Mouse (Mus musculus) midbrain, embryonic 12.5 days (tissue): ENCODE data around the gene Plau. TPM values are rescaled to one million over a fixed set of nuclear protein-coding genes. Genes with fewer than 3 reads are reported as not detected.

Experiments used
- ATAC-seq: fragments of 200-750 bp; cut with Nextera tagmentation; 2 replicates; pipeline ENCODE4 v1.8.0; 2017; ENCODE audit warnings: low read depth, moderate TSS enrichment, moderate library complexity; ENCODE audit not compliant: low FRiP score
- H3K27ac ChIP-seq: fragments of 300-500 bp; sonication (generic); replicated peaks from 2 replicates; pipeline ENCODE4 v1.5.1; 2016; ENCODE audit warnings: mild to moderate bottlenecking
- H3K27me3 ChIP-seq: fragments of 300-500 bp; sonication (generic); 2 replicates; pipeline ENCODE4 v1.6.1; 2016; ENCODE audit warnings: mild to moderate bottlenecking
- H3K36me3 ChIP-seq: fragments of 300-500 bp; sonication (generic); 2 replicates; pipeline ENCODE4 v1.6.1; 2016
- H3K4me1 ChIP-seq: fragments of 300-500 bp; sonication (generic); 2 replicates; pipeline ENCODE4 v1.6.1; 2016
- H3K4me2 ChIP-seq: fragments of 300-500 bp; sonication (generic); replicated peaks from 2 replicates; pipeline ENCODE4 v1.6.1; 2016; ENCODE audit warnings: mild to moderate bottlenecking, moderate library complexity
- H3K4me3 ChIP-seq: fragments of 300-500 bp; sonication (generic); 2 replicates; pipeline ENCODE4 v1.5.1; 2016; ENCODE audit warnings: mild to moderate bottlenecking
- H3K9ac ChIP-seq: fragments of 300-500 bp; sonication (generic); replicated peaks from 2 replicates; pipeline ENCODE4 v1.6.1; 2016; ENCODE audit warnings: mild to moderate bottlenecking, moderate library complexity
- H3K9me3 ChIP-seq: fragments of 300-500 bp; sonication (generic); 2 replicates; pipeline ENCODE4 v1.6.1; 2016; ENCODE audit warnings: mild to moderate bottlenecking
- WGBS: fragments of 180-500 bp; shearing (Covaris S2); methylation state at CpG from one replicate; pipeline ENCODE4 v1.1.7; 2016; 5-methylcytosine and 5-hydroxymethylcytosine counted together
- polyA plus RNA-seq: library from polyadenylated mRNA; unstranded; fragments of >200 nt; fragmentation: Nextera tagmentation; extraction: Ambion mirVana; gene quantifications from 2 replicates; pipeline ENCODE4 v1.2.1, GENCODE M21; 2016

Gene Plau
- polyA plus RNA-seq, 1 experiment from 2014 or later: 0.29 TPM

DNA sequence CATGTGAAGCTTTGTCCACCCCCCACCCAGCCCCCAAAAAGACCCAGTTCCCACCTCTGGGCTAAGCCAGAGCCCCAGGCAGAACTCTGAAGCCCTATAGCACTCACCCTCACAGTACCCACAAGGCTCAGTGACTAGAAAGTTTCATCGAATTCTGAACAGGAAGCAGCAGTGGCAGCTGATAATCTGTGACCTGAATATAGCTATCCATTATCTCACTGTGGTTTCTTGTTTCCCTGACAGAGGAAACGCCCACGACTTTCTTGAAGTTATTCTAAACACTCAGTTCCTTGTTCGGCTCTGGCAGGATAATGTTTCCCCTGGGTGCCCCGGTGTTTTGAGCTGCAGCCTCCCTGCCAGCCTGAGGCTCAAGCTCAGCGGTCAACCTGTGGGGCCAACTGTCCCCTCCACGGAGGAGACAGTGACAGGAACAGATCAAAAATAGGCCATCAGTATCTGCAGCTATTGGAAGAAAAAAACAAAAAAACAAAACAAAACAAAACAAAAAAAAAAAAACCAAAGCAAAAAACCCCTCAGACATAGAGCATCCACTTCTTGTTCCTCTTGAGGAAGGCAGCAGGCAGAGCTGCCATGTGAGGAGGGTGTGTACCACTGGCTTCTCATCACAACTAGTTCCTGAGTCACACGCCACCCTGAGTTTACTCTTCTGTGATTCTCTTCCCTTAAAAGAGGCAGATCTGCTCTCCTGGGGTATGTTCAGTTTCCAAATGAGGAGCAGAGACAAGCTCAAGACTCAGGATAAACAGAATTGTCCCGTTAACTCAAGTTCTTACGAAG lies 48.8 kb downstream of the Plau start:
- no peak overlapping the region for H3K27ac ChIP-seq
- H3K36me3 ChIP-seq: no peaks in the 10 kb centered on the region
- H3K4me2 ChIP-seq: no peak overlapping the region
- no peak for ATAC-seq
- no peak overlapping the region for H3K9ac ChIP-seq
- WGBS: 48% methylated on average over 10 of the region's 10 CpGs
- H3K9me3 ChIP-seq: no peaks in the 10 kb centered on the region
- 0 out of 2 replicates have a peak, but pooled peaks cover 8% of the 10 kb centered on the region for H3K4me1 ChIP-seq
- H3K27me3 ChIP-seq: no peaks in the 10 kb centered on the region
- no peak overlapping the region for H3K4me3 ChIP-seq

DNA sequence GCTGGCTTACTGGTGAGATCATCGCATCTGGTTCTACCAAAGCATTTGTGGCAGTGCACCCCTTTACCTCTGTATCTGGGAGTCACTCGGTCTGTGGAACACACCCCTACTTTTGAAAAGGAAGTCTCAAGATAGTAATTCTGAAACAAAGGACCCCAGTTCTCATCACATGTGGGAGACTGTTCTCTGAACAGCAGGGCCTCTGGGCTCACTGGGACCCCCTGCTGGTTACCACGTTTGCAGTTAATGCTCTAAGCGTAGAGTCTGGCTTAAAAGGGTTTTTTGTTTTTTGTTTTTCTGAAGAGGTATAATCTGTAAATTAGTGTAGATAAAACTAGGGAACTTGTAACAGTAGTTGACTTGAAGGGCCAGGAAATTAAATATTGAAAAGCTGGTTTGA lies 49.8 kb downstream of the Plau start:
- Histone ChIP-seq H3K9ac (no peak overlapping the region), H3K27me3 (no peaks in the 10 kb centered on the region), H3K4me1 (0 out of 2 replicates have a peak, but pooled peaks cover 8% of the 10 kb centered on the region), H3K9me3 (no peaks in the 10 kb centered on the region), H3K4me2 (no peak overlapping the region), H3K36me3 (no peaks in the 10 kb centered on the region), H3K4me3 (no peak overlapping the region), H3K27ac (no peak overlapping the region)
- no peak for ATAC-seq
- WGBS: 29% methylated on average over 4 of the region's 4 CpGs

GRCm38 (mm10) chr14:20887541-20888085 lies 51.2 kb downstream of the Plau start:
- 0 out of 2 replicates have a peak, but pooled peaks cover 8% of the 10 kb centered on the region for H3K4me1 ChIP-seq
- no peak for ATAC-seq
- 88% methylated on average over 7 of the region's 7 CpGs for WGBS
- H3K27ac ChIP-seq: no peak overlapping the region
- H3K9ac ChIP-seq: no peak overlapping the region
- no peak overlapping the region for H3K4me3 ChIP-seq
- no peaks in the 10 kb centered on the region for H3K36me3 ChIP-seq
- no peaks in the 10 kb centered on the region for H3K9me3 ChIP-seq
- H3K4me2 ChIP-seq: no peak overlapping the region
- no peaks in the 10 kb centered on the region for H3K27me3 ChIP-seq

- no peak for ATAC-seq
- H3K4me1 ChIP-seq: no peaks in the 10 kb centered on the region
- H3K4me3 ChIP-seq: no peak overlapping the region
- H3K27me3 ChIP-seq: no peaks in the 10 kb centered on the region
- 41% methylated on average over 9 of the region's 9 CpGs for WGBS
- H3K27ac ChIP-seq: no peak overlapping the region; the same call in 1 of the 2 replicates
- H3K9me3 ChIP-seq: no peaks in the 10 kb centered on the region
- no peaks in the 10 kb centered on the region for H3K36me3 ChIP-seq
- no peak overlapping the region for H3K4me2 ChIP-seq
- no peak overlapping the region for H3K9ac ChIP-seq
Observed at GRCm38 (mm10) chr14:20891941-20892402, 55.5 kb downstream of the Plau start.

Other genes with a start within 250 kb of the Plau start
- gene Usp54, start 195.6 kb upstream of the Plau start, polyA plus RNA-seq: 16.6 and 18.6 TPM in 2 replicates
- gene Myoz1, start 180.1 kb upstream of the Plau start, polyA plus RNA-seq: 0.14 TPM in 1 of 2 replicates, not detected in the other
- 0.24 and 0.43 TPM in 2 replicates for gene Synpo2l, start 168.3 kb upstream of the Plau start, polyA plus RNA-seq
- 97.5 and 99.5 TPM in 2 replicates for gene Sec24c, start 162.4 kb upstream of the Plau start, polyA plus RNA-seq
- 26.8 and 27.0 TPM in 2 replicates for gene Fut11, start 141.7 kb upstream of the Plau start, polyA plus RNA-seq
- 225 and 253 TPM in 2 replicates for gene Chchd1, start 133.7 kb upstream of the Plau start, polyA plus RNA-seq
- 47.6 and 48.9 TPM in 2 replicates for gene Zswim8, start 129.1 kb upstream of the Plau start, polyA plus RNA-seq
- gene Ndst2, start 102.1 kb upstream of the Plau start, polyA plus RNA-seq: 25.0 and 29.8 TPM in 2 replicates
- 56.8 and 57.1 TPM in 2 replicates for gene Camk2g, start 42.6 kb upstream of the Plau start, polyA plus RNA-seq
- gene Vcl, start 92.7 kb downstream of the Plau start, polyA plus RNA-seq: 25.2 and 26.3 TPM in 2 replicates
- gene Ap3m1, start 215.8 kb downstream of the Plau start, polyA plus RNA-seq: 121 TPM in 2 replicates
- 84.3 and 84.7 TPM in 2 replicates for gene Adk, start 215.9 kb downstream of the Plau start, polyA plus RNA-seq